Mouse (Mus musculus) limb, embryonic 14.5 days (tissue): ENCODE measurements around the gene Nlrp4e. TPM values are rescaled to one million over a fixed set of nuclear protein-coding genes. Genes with fewer than 3 reads are reported as not detected.
"Not testable (repeated sequence)": the region's sequence is repeated elsewhere in the genome, so short reads cannot be mapped to it uniquely, and the experiment has no call there.

Experiments used
- ATAC-seq: fragments of 200-750 bp; cut with Nextera tagmentation; 2 replicates; pipeline ENCODE4 v1.8.0; 2017; ENCODE audit warnings: low read depth, moderate number of reproducible peaks, moderate TSS enrichment; ENCODE audit not compliant: low FRiP score
- DNase-seq: peaks from one replicate; pipeline ENCODE4 v3.0.0-alpha.2; 2015; ENCODE audit warnings: low spot score
- H3K27ac ChIP-seq: fragments of 300-500 bp; sonication (generic); replicated peaks from 2 replicates; pipeline ENCODE4 v1.5.1; 2014; ENCODE audit warnings: low read depth, mild to moderate bottlenecking, low read length, moderate library complexity, mixed read lengths
- H3K27me3 ChIP-seq: fragments of 300-500 bp; sonication (generic); 2 replicates; pipeline ENCODE4 v1.6.1; 2014; ENCODE audit warnings: low read length, mixed read lengths; ENCODE audit not compliant: control insufficient read depth, insufficient read depth
- H3K36me3 ChIP-seq: fragments of 300-500 bp; sonication (generic); 2 replicates; pipeline ENCODE4 v1.6.1; 2014; ENCODE audit warnings: mild to moderate bottlenecking, low read length, moderate library complexity, mixed read lengths; ENCODE audit not compliant: control insufficient read depth, insufficient read depth
- H3K4me1 ChIP-seq: fragments of 300-500 bp; sonication (generic); 2 replicates; pipeline ENCODE4 v1.6.1; 2014; ENCODE audit warnings: antibody characterized with exemption, low read length, mixed read lengths; ENCODE audit not compliant: control insufficient read depth, insufficient read depth
- H3K4me2 ChIP-seq: fragments of 300-500 bp; sonication (generic); replicated peaks from 2 replicates; pipeline ENCODE4 v1.6.1; 2014; ENCODE audit warnings: low read depth, mild to moderate bottlenecking, low read length, moderate library complexity; ENCODE audit not compliant: severe bottlenecking
- H3K4me3 ChIP-seq: fragments of 300-500 bp; sonication (generic); replicated peaks from 2 replicates; pipeline ENCODE4 v1.5.1; 2014; ENCODE audit warnings: low read length
- H3K9ac ChIP-seq: fragments of 300-500 bp; sonication (generic); 2 replicates; pipeline ENCODE4 v1.6.1; 2014; ENCODE audit warnings: mild to moderate bottlenecking, low read depth, low read length, moderate library complexity; ENCODE audit not compliant: severe bottlenecking
- H3K9me3 ChIP-seq: fragments of 300-500 bp; sonication (generic); 2 replicates; pipeline ENCODE4 v1.6.1; 2016; ENCODE audit warnings: low read length; ENCODE audit not compliant: control insufficient read depth
- POLR2A ChIP-seq: fragments of 200-500 bp; IDR thresholded peaks from 2 replicates; pipeline ENCODE4 v1.8.0; 2012; ENCODE audit warnings: inconsistent platforms, mild to moderate bottlenecking, moderate library complexity, borderline replicate concordance; ENCODE audit not compliant: insufficient read depth, insufficient read length; ENCODE audit errors: extremely low read depth
- WGBS: fragments of 180-500 bp; shearing (Covaris S2); extraction: QIAGEN DNeasy Blood & Tissue Kit; methylation state at CpG from one replicate; pipeline ENCODE4 v1.1.7; 2014; 5-methylcytosine and 5-hydroxymethylcytosine counted together
- microRNA-seq: library from miRNA; unstranded; fragments of <30 nt; microRNA quantifications from one replicate; pipeline ENCODE4, GENCODE M21; 2016
- polyA plus RNA-seq, 2 experiments: library from polyadenylated mRNA; depleted of rRNA in 1 of 2; stranded (reverse) in 1 of 2; unstranded in 1 of 2; fragments of >200 nt; fragmentation: Nextera tagmentation in 1 of 2; extraction: Ambion mirVana in 1 of 2; gene quantifications; 2 replicates each; pipeline versions ENCODE4 v1.2.1 to v1.2.3; 2012 to 2014

Nlrp4e gene
- polyA plus RNA-seq (2012; rRNA removed) (not detected in 2 replicates), polyA plus RNA-seq (2014; fragmentation: Nextera tagmentation; extraction: Ambion mirVana) (not detected in 2 replicates)

DNA sequence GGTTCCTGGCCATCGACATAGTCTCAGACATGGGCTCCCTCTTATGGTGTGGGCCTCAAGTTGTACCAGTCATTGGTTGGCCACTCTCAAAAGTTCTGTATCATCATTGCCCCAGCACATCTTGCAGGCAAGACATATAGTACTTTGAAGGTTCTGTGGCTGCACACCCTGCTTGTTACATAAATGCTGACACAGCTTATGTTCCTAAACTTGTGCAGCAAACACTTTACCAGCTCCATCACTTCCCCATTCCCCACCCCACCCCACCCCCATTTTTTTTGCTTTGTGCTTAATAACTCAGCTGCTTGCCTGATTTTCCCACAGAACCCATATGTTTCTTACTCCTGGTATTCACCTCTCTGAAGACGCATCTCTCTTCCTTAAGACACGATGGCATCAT, at the start of gene Nlrp4e:
Gene Nlrp4e, plus strand, starts transcription at position 301 of the 400 bp plus-strand sequence.
- not testable (repeated sequence) for H3K4me2 ChIP-seq, H3K27me3 ChIP-seq, H3K4me1 ChIP-seq, ATAC-seq, H3K27ac ChIP-seq, H3K4me3 ChIP-seq, H3K9ac ChIP-seq, DNase-seq, H3K9me3 ChIP-seq, H3K36me3 ChIP-seq
- WGBS = 80% methylated on average over 3 of the region's 3 CpGs

GRCm38 (mm10) chr7:23251582-23251981, 49.4 kb upstream of the Nlrp4e start, which contains the start of gene Vmn1r166:
TSS of gene Vmn1r166 (minus strand) at chr7:23251682.
- ATAC-seq, H3K9ac ChIP-seq: not testable (repeated sequence)
- no CpG with 5 or more reads among the region's 2 CpGs for WGBS

DNA sequence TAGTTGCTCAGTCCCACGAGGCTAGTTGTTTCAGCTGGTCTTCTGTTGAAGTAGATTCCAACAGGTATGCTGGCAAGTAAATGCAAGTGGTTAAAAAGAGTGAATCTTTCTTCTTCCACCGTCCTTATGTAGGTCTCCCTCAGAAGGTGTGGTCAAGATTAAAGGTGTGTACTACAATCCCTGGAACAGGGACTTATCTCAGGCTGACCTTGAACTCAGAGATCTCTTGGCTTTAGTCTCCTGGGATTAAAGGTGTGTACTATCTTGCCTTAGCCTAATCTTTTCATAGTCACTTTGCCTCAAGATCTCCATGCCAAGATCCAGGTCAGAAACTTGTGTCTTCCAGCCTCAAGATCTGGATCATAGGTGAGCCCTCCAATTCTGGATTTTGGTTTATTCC, 22.2 kb upstream of the Nlrp4e start, which contains the start of gene Gm6902:
Gene Gm6902, minus strand, starts transcription at position 101 of the 400 bp plus-strand sequence.
- no CpG with 5 or more reads among the region's 2 CpGs for WGBS
- H3K4me3 ChIP-seq, H3K9me3 ChIP-seq, H3K27ac ChIP-seq, ATAC-seq, H3K4me2 ChIP-seq, H3K27me3 ChIP-seq, H3K9ac ChIP-seq, DNase-seq, H3K36me3 ChIP-seq, H3K4me1 ChIP-seq: not testable (repeated sequence)

More at GRCm38 (mm10) chr7:23251582-23251981, 49.4 kb upstream of the Nlrp4e start, which contains the start of gene Vmn1r166:
- H3K27ac ChIP-seq, H3K4me1 ChIP-seq, DNase-seq, H3K4me2 ChIP-seq, H3K27me3 ChIP-seq, H3K9me3 ChIP-seq, H3K36me3 ChIP-seq, H3K4me3 ChIP-seq: not testable (repeated sequence)

GRCm38 (mm10) chr7:23358311-23358710, 57.3 kb downstream of the Nlrp4e start:
- H3K9me3 ChIP-seq = peaks cover 23% of the 10 kb centered on the region
- not testable (repeated sequence) for H3K9ac ChIP-seq, H3K4me1 ChIP-seq, H3K4me2 ChIP-seq, DNase-seq, H3K4me3 ChIP-seq, ATAC-seq, H3K27ac ChIP-seq, H3K27me3 ChIP-seq, H3K36me3 ChIP-seq
- WGBS = 96% methylated on average over 12 of the region's 13 CpGs

DNA sequence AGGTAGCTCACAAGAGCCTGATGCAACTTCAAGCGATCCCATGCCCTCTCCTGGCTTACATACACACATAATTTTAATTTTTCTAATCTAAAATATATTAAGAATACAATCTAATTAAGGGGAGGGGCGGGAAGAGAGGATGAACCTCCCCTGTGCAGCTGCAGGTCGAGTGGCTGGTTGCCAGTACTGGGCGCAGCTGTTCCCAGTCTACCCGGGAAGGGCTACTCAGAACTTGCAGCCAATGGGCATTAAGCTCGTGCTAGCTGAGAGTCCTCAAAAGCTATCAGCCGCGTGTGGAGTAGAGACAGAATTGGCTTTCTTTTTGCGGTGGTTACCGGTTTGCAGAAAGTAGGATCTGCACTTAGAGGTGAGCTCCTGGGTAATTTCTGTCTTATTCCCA, 84.6 kb downstream of the Nlrp4e start, which contains the start of gene Nlrp5:
Gene Nlrp5, plus strand, starts transcription at position 301 of the 400 bp plus-strand sequence.
- Histone ChIP-seq H3K4me3 (no peak within 1 kb of the TSS), H3K9ac (no peak within 1 kb of the TSS), H3K27ac (no peak within 1 kb of the TSS), H3K4me1 (no peaks in the 10 kb centered on the region), H3K27me3 (no peaks in the 10 kb centered on the region), H3K36me3 (no peaks in the 10 kb centered on the region), H3K4me2 (no peak within 1 kb of the TSS), H3K9me3 (peaks cover 17% of the 10 kb centered on the region; the same call in 1 of the 2 replicates)
- ATAC-seq = no peak
- WGBS = 72% methylated on average over 10 of the region's 10 CpGs
- no peak for DNase-seq
- no peak for TF ChIP-seq POLR2A

Small RNA genes lying within 50 kb of the gene (microRNA-seq; reads per million reads assigned to microRNA genes)
- not detected for gene Gm25196

Other genes starting within 250 kb of the Nlrp4e start
- gene Vmn1r163, start 245.7 kb upstream of the Nlrp4e start, polyA plus RNA-seq (2012; rRNA removed) = not detected in 2 replicates
- not detected in 2 replicates for gene Vmn1r163, start 245.7 kb upstream of the Nlrp4e start, polyA plus RNA-seq (2014; fragmentation: Nextera tagmentation; extraction: Ambion mirVana)
- gene Gm8720, start 233.7 kb upstream of the Nlrp4e start, polyA plus RNA-seq (2012; rRNA removed) = not detected in 2 replicates
- not detected in 2 replicates for gene Gm8720, start 233.7 kb upstream of the Nlrp4e start, polyA plus RNA-seq (2014; fragmentation: Nextera tagmentation; extraction: Ambion mirVana)
- gene Gm10662, start 156.7 kb upstream of the Nlrp4e start, polyA plus RNA-seq (2012; rRNA removed) = not detected in 2 replicates
- not detected in 2 replicates for gene Gm10662, start 156.7 kb upstream of the Nlrp4e start, polyA plus RNA-seq (2014; fragmentation: Nextera tagmentation; extraction: Ambion mirVana)
- not detected in 2 replicates for gene Vmn1r165, start 83.9 kb upstream of the Nlrp4e start, polyA plus RNA-seq (2012; rRNA removed)
- gene Vmn1r165, start 83.9 kb upstream of the Nlrp4e start, polyA plus RNA-seq (2014; fragmentation: Nextera tagmentation; extraction: Ambion mirVana) = not detected in 2 replicates
- gene Vmn1r166, start 49.5 kb upstream of the Nlrp4e start, polyA plus RNA-seq (2012; rRNA removed) = not detected in 2 replicates
- not detected in 2 replicates for gene Vmn1r166, start 49.5 kb upstream of the Nlrp4e start, polyA plus RNA-seq (2014; fragmentation: Nextera tagmentation; extraction: Ambion mirVana)
- gene Gm6902, start 22.3 kb upstream of the Nlrp4e start, polyA plus RNA-seq (2012; rRNA removed) = not detected in 2 replicates
- gene Gm6902, start 22.3 kb upstream of the Nlrp4e start, polyA plus RNA-seq (2014; fragmentation: Nextera tagmentation; extraction: Ambion mirVana) = not detected in 2 replicates
- 0.03 and 0.05 TPM in 2 replicates for gene Nlrp5, start 84.7 kb downstream of the Nlrp4e start, polyA plus RNA-seq (2012; rRNA removed)
- gene Nlrp5, start 84.7 kb downstream of the Nlrp4e start, polyA plus RNA-seq (2014; fragmentation: Nextera tagmentation; extraction: Ambion mirVana) = 0.08 TPM in 1 of 2 replicates, not detected in the other
- not detected in 2 replicates for gene Vmn1r167, start 206.0 kb downstream of the Nlrp4e start, polyA plus RNA-seq (2012; rRNA removed)
- gene Vmn1r167, start 206.0 kb downstream of the Nlrp4e start, polyA plus RNA-seq (2014; fragmentation: Nextera tagmentation; extraction: Ambion mirVana) = not detected in 2 replicates
- not detected in 2 replicates for gene Vmn1r168, start 238.5 kb downstream of the Nlrp4e start, polyA plus RNA-seq (2012; rRNA removed)
- gene Vmn1r168, start 238.5 kb downstream of the Nlrp4e start, polyA plus RNA-seq (2014; fragmentation: Nextera tagmentation; extraction: Ambion mirVana) = not detected in 2 replicates